Mouse (Mus musculus): ENCODE results near the gene Pik3r5. TPM values are rescaled to one million over a fixed set of nuclear protein-coding genes. Genes with fewer than 3 reads are reported as not detected.

Gene Pik3r5
- total and polyA plus RNA-seq, 2 experiments, result 0.28 to 0.77 TPM

GRCm38 (mm10) chr11:68488256-68488824 is 56.4 kb downstream of the Pik3r5 start:
- no peaks in the 10 kb centered on the region for H3K27me3 ChIP-seq (ENCODE audit: control insufficient read depth, insufficient read depth, low read length)
- TF ChIP-seq POLR2A (IDR thresholded peaks at IDR 0.05; ENCODE audit: extremely low read depth, insufficient read depth, low read length) (no peak), CTCF (IDR thresholded peaks at IDR 0.05; ENCODE audit: low read depth, low read length) (no peak)
- H3K4me3 ChIP-seq (ENCODE audit: insufficient read depth, low read depth, low read length), result no peak overlapping the region
- no peaks in the 10 kb centered on the region for H3K4me1 ChIP-seq (ENCODE audit: control insufficient read depth, insufficient read depth, low read length)
- 55% methylated on average over 6 of the region's 6 CpGs for WGBS
- no peaks in the 10 kb centered on the region for H3K36me3 ChIP-seq (ENCODE audit: control insufficient read depth, insufficient read depth, low read length)
- no peak overlapping the region for H3K9ac ChIP-seq (ENCODE audit: low read depth, low read length)
- no peak for DNase-seq (ENCODE audit: extremely low read depth, low read depth, low spot score)
- H3K27ac ChIP-seq (replicated peaks; ENCODE audit: insufficient read depth, low read depth, low read length), result no peak overlapping the region
- H3K79me2 ChIP-seq (ENCODE audit: control insufficient read depth, insufficient read depth, low read length), result no peaks in the 10 kb centered on the region

DNA sequence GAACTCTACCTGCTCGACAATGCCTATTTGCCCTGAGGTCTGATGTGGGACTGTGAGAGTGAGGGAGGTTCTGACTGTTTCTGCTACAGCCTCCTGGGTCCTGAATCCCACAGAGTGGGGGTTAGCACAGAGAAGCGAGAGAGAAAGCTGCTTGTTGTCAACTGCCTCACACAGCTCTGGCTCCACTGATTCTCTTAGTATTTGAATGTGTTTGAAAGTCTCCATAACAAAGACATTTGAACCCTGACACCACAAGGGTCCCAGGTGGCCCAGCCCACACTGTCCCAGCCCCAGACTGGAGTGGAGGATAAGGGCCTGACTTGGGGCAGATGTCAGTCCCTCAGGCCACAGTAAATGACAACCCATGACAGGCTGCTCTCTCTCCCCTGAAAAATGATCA is 57.3 kb downstream of the Pik3r5 start:
- Histone ChIP-seq H3K36me3 (ENCODE audit: control insufficient read depth, insufficient read depth, low read length) (no peaks in the 10 kb centered on the region), H3K27me3 (ENCODE audit: control insufficient read depth, insufficient read depth, low read length) (no peaks in the 10 kb centered on the region), H3K4me3 (ENCODE audit: insufficient read depth, low read depth, low read length) (no peak overlapping the region), H3K4me1 (ENCODE audit: control insufficient read depth, insufficient read depth, low read length) (no peaks in the 10 kb centered on the region), H3K79me2 (ENCODE audit: control insufficient read depth, insufficient read depth, low read length) (no peaks in the 10 kb centered on the region), H3K9ac (ENCODE audit: low read depth, low read length) (no peak overlapping the region), H3K27ac (replicated peaks; ENCODE audit: insufficient read depth, low read depth, low read length) (no peak overlapping the region)
- DNase-seq (ENCODE audit: extremely low read depth, low read depth, low spot score), result no peak
- TF ChIP-seq CTCF (IDR thresholded peaks at IDR 0.05; ENCODE audit: low read depth, low read length), result no peak
- TF ChIP-seq POLR2A (IDR thresholded peaks at IDR 0.05; ENCODE audit: extremely low read depth, insufficient read depth, low read length), result no peak
- 81% methylated on average over 2 of the region's 2 CpGs for WGBS

- WGBS, result 91% methylated on average over 11 of the region's 11 CpGs
- H3K4me3 ChIP-seq (ENCODE audit: insufficient read depth, low read depth, low read length), result no peak overlapping the region
- no peak overlapping the region for H3K9ac ChIP-seq (ENCODE audit: low read depth, low read length)
- no peak for DNase-seq (ENCODE audit: extremely low read depth, low read depth, low spot score)
- TF ChIP-seq POLR2A (IDR thresholded peaks at IDR 0.05; ENCODE audit: extremely low read depth, insufficient read depth, low read length) (no peak), CTCF (IDR thresholded peaks at IDR 0.05; ENCODE audit: low read depth, low read length) (no peak)
- no peaks in the 10 kb centered on the region for H3K27me3 ChIP-seq (ENCODE audit: control insufficient read depth, insufficient read depth, low read length)
- no peaks in the 10 kb centered on the region for H3K79me2 ChIP-seq (ENCODE audit: control insufficient read depth, insufficient read depth, low read length)
- no peak overlapping the region for H3K27ac ChIP-seq (replicated peaks; ENCODE audit: insufficient read depth, low read depth, low read length)
- H3K4me1 ChIP-seq (ENCODE audit: control insufficient read depth, insufficient read depth, low read length), result no peaks in the 10 kb centered on the region
- H3K36me3 ChIP-seq (ENCODE audit: control insufficient read depth, insufficient read depth, low read length), result no peaks in the 10 kb centered on the region
Measured at GRCm38 (mm10) chr11:68492592-68492991, 60.7 kb downstream of the Pik3r5 start.

DNA sequence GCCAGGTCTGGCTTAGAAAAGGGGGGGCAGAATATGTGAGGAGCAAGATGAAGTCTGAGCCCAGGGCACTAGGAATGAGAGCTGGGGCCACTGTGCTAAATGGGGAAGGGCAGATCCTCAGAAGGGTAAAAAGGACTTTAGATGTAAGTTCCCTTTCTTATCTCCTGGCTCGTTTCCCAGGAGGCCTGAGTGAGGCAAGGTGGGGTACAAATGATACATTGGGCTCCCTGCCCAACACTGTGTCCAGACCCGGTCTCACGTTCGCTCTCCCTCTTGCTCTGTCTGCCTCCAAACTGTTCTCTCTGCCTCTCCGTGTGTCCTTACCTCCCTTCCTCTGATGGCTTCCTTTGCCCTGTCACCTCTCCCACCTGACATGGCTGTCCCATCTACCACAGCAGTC is 61.8 kb downstream of the Pik3r5 start:
- 73% methylated on average over 5 of the region's 5 CpGs for WGBS
- Histone ChIP-seq H3K4me3 (ENCODE audit: insufficient read depth, low read depth, low read length) (no peak overlapping the region), H3K9ac (ENCODE audit: low read depth, low read length) (no peak overlapping the region), H3K36me3 (ENCODE audit: control insufficient read depth, insufficient read depth, low read length) (no peaks in the 10 kb centered on the region), H3K79me2 (ENCODE audit: control insufficient read depth, insufficient read depth, low read length) (no peaks in the 10 kb centered on the region), H3K27ac (replicated peaks; ENCODE audit: insufficient read depth, low read depth, low read length) (no peak overlapping the region), H3K4me1 (ENCODE audit: control insufficient read depth, insufficient read depth, low read length) (no peaks in the 10 kb centered on the region), H3K27me3 (ENCODE audit: control insufficient read depth, insufficient read depth, low read length) (no peaks in the 10 kb centered on the region)
- TF ChIP-seq CTCF (IDR thresholded peaks at IDR 0.05; ENCODE audit: low read depth, low read length), result no peak
- TF ChIP-seq POLR2A (IDR thresholded peaks at IDR 0.05; ENCODE audit: extremely low read depth, insufficient read depth, low read length), result no peak
- no peak for DNase-seq (ENCODE audit: extremely low read depth, low read depth, low spot score)

GRCm38 (mm10) chr11:68497081-68497480 is 65.2 kb downstream of the Pik3r5 start:
- TF ChIP-seq POLR2A (IDR thresholded peaks at IDR 0.05; ENCODE audit: extremely low read depth, insufficient read depth, low read length), result no peak
- TF ChIP-seq CTCF (IDR thresholded peaks at IDR 0.05; ENCODE audit: low read depth, low read length), result no peak
- Histone ChIP-seq H3K36me3 (ENCODE audit: control insufficient read depth, insufficient read depth, low read length) (no peaks in the 10 kb centered on the region), H3K4me1 (ENCODE audit: control insufficient read depth, insufficient read depth, low read length) (no peaks in the 10 kb centered on the region), H3K79me2 (ENCODE audit: control insufficient read depth, insufficient read depth, low read length) (no peaks in the 10 kb centered on the region), H3K4me3 (ENCODE audit: insufficient read depth, low read depth, low read length) (no peak overlapping the region), H3K27me3 (ENCODE audit: control insufficient read depth, insufficient read depth, low read length) (no peaks in the 10 kb centered on the region), H3K9ac (ENCODE audit: low read depth, low read length) (no peak overlapping the region), H3K27ac (replicated peaks; ENCODE audit: insufficient read depth, low read depth, low read length) (no peak overlapping the region)
- 62% methylated on average over 6 of the region's 6 CpGs for WGBS
- no peak for DNase-seq (ENCODE audit: extremely low read depth, low read depth, low spot score)

DNA sequence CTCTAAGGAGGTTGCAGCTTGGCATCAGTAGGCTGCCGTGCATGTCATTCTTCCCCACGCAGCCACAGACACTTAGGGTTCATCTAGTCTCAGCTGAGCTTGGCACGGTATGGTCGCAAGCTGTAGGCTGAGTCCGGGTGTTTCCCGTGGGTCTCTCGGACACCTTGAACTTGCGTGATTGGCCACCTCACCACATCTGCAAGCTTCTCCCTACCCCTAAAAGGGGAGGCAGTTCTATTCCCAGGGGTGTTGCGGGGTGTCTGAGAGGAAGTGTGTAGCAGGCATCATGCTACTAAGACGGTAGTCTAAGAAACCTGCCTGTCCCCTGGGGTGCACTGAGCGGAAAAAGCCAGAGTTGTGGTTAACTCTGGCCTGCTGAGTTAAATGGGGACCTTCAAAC is 66.6 kb downstream of the Pik3r5 start:
- Histone ChIP-seq H3K27ac (replicated peaks; ENCODE audit: insufficient read depth, low read depth, low read length) (no peak overlapping the region), H3K4me1 (ENCODE audit: control insufficient read depth, insufficient read depth, low read length) (no peaks in the 10 kb centered on the region), H3K4me3 (ENCODE audit: insufficient read depth, low read depth, low read length) (no peak overlapping the region), H3K9ac (ENCODE audit: low read depth, low read length) (no peak overlapping the region), H3K79me2 (ENCODE audit: control insufficient read depth, insufficient read depth, low read length) (no peaks in the 10 kb centered on the region), H3K36me3 (ENCODE audit: control insufficient read depth, insufficient read depth, low read length) (no peaks in the 10 kb centered on the region), H3K27me3 (ENCODE audit: control insufficient read depth, insufficient read depth, low read length) (no peaks in the 10 kb centered on the region)
- WGBS, result 91% methylated on average over 11 of the region's 11 CpGs
- TF ChIP-seq POLR2A (IDR thresholded peaks at IDR 0.05; ENCODE audit: extremely low read depth, insufficient read depth, low read length), result no peak
- no peak for TF ChIP-seq CTCF (IDR thresholded peaks at IDR 0.05; ENCODE audit: low read depth, low read length)
- DNase-seq (ENCODE audit: extremely low read depth, low read depth, low spot score), result no peak
